Mouse (Mus musculus) adrenal gland (tissue): ENCODE data around the gene Eef1e1.
"Not testable (repeated sequence)": the region's sequence is repeated elsewhere in the genome, so short reads cannot be mapped to it uniquely, and the experiment has no call there.

Source experiments
- intact Hi-C: fragments of 180-260 bp; cut with DNase I; formaldehyde crosslinking; loops from one replicate; pipeline ENCODE4 v1.15.1; 2025
- long read RNA-seq, 2 experiments: library from polyadenylated mRNA; unstranded; transcript quantifications; one replicate each; pipeline ENCODE4 v2.0.0; 2020; ENCODE audit warnings: borderline replicate concordance in 1 of 2; ENCODE audit not compliant: insufficient replicate concordance in 1 of 2

Gene Eef1e1
- long read RNA-seq, experiment 1, transcript Eef1e1-201 (4 exons, 2,553 nt), result major isoform, 42 of 43 reads
- long read RNA-seq, experiment 1, partial matches to known transcripts, result 1 of 43 reads
- long read RNA-seq, experiment 1, other reads (novel, unspliced or antisense), result 0 of 43 reads
- long read RNA-seq, experiment 2, transcript Eef1e1-201 (4 exons, 2,553 nt), result major isoform, 39 of 40 reads
- long read RNA-seq, experiment 2, partial matches to known transcripts, result 0 of 40 reads
- long read RNA-seq, experiment 2, other reads (novel, unspliced or antisense), result 0 of 40 reads

DNA sequence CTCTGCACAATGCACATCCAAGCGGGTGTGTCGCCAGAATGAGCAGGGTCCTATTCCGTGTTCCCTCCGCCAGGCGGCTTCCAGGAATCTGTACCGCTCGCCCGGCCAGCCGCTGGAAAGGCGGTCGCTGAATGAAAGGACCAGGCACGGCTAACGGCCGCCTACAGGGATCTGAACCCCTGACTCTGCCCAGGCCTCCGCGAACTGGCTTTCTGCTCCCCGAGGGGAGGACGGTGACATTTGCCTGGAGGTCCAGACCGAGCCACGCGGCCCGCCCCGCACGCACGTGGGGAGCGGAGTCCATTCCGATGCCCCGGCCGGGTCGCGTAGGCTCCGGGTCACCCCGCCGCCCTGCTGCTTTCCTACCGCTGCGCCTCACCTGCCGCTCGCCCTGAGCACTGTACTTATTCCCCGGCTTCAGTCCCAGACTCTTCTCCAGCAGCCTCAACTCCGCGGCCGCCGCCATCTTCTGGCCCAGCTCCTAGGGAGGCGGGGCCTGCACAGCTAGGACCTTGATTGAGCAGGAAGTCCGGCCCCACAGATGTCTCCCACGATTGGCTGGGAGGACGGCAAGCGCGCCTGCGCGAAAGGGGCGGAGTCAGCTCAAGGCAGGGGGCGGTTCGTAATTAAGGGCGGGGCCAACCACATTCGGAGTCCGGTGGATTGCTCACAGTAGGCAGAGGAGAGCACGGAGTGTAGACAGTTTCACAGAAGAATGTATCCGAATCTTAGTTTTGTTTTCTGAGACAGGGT lies at the start of gene Eef1e1:
Eef1e1 (minus strand) TSS at position 531 of the 753 bp plus-strand sequence.
- intact Hi-C loops, result no loop called here

DNA sequence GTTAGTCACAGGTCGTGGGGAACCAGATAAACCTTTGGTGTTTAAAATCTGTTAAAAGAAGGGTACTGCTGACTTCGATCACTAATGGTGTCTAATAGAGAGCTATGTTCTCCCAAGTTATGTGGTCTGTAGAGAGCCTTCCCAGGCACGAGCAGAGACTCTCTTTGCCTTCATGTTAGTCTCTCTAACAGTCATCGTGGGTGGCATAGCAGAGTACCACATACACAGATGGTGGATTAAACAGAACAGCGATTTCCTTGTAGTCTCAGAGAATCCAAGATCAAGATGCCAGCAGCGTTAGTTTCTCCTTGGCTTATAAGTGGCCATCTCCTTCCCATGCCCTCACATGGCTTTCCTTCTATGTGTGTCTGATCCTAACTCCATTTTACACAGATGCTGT lies 32.0 kb upstream of the Eef1e1 start:
- intact Hi-C loops, result no loop called here

DNA sequence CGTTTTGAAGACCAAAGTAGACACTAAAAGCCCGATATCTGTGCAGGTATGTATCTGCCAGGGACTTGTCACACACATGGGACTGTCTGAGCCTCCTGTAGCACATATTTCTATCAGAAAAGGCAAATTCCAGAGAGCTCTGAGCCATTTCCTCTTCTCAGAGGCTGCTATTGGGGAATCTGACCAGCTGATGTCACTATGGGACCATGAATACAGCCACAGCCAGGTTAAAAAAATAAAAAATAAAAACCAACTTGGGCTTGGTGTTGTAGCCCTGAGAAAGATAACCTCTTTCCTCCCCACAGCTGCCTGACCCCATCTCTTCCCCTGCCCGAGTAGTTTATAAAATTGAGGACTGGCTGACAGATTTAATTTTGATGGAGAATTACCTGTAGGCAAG lies 31.2 kb upstream of the Eef1e1 start:
- intact Hi-C loops, result no loop called here

DNA sequence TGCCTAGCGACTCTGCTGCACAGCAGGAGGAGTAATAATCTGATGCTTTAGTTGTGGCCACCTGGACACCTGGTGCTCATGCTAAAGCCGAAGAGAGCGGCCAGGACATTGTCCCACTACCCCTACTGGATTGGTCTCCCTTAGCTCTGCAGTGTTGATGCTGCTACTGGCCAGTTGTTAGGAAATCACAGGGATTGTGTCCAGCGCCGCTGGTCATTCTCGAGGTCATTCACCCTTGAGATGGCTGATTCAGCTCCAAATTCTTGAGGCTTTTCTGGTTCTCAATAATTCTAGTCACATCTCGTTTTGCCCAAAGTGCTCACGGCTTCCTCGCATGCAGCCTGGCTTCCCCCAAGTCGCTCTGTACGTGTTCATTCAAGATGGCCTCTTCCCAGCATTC lies 29.9 kb upstream of the Eef1e1 start:
- intact Hi-C loops, result loop anchor here (2.0 to 5.0 kb wide), 2 partner anchors 76 to 324 kb away; no protein-coding TSS in a partner anchor

DNA sequence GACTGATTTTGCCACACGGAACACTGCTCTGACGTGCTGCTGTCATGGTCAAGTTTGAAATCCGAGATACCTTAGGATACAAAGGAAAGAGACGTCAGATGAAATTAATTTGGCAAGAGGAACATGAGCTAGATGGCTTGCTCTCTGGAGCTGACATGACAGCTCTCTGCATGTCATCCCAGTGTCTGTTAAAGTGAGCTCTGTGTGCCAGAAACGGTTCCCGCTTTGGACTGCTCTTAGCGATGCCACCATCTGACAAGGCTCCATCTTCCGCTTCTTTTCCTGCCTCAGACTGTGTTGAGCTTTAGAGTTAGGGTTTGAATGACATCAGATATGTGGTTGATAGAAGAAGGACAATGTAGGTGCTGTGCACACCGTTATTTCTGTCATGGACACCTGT lies 13.5 kb upstream of the Eef1e1 start:
- intact Hi-C loops, result no loop called here

DNA sequence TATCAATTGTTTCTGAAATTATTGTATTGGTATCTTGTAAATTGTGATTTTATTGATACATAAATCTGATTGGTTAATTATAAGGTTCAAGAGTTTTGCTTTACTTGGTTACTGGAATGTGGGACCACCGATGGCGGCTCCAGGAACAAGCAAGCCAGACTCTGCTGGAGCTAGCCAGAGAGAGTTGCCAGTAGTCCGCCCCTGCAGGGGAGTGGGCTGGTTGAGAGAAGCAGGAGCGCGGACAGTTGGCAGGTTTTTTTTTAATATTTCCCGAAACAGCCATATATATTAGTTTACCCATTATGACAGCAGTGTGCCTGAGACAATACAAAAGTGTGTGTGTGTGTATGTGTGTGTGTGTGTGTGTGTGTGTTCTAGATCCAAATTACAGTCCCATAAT lies 12.6 kb upstream of the Eef1e1 start:
- intact Hi-C loops, result not testable (repeated sequence)

DNA sequence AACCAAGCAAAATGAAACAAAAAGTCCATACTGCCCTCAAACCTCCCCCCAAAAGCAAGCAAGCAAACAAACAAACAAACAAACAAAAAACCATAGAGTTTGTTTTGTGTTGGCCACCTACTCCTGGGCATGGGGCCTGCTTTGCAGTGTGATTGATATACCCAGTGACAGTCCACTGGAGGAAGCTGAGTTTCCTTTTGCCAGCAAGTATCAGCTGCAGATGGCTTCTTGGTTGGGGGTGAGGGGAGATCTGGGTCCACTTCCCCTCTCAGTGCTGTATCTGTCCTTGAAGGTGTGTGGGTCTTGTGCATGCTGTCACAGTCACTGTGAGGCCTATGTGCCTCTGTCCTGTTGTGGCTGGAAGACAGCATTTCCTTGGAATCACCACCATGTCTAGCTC lies 11.2 kb upstream of the Eef1e1 start:
- intact Hi-C loops, result no loop called here

DNA sequence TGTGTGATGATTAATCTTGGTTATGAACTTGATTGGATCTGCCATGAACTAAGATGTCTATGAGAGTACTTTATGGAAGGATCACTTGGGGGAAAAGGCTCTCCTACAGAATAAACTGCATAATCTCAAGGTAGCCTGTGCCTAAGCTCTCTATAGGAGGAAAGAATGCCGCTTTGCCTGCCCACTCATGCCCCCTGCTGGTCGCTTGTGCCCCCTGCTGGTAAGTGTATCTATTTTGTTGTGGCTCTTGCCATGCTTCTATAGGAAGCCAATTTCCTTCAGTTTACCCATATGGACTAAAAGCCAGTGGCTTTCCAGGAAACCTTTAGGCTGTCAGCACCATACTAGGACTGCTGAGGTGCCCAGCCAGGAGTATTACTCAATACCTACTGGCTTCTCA lies 9.7 kb upstream of the Eef1e1 start:
- intact Hi-C loops, result no loop called here

DNA sequence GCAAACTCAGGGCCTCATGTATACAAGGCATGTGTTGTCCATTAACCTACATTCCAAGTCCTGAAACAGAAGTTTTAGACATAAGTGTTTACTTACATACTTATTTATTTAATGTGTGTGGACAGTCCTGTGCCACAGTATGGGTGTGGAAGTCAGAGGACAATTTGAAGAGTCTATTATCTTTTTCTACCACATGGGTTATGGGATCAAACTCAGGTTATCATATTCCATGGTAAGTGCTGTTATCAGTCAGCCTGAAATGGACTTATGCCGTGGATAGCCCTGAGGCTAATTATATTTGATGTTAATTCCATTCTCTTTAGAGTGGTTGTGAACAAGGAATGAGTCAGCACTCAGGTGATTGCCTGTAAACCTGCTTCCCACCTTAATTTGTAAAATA lies 5.9 kb upstream of the Eef1e1 start:
- intact Hi-C loops, result no loop called here

DNA sequence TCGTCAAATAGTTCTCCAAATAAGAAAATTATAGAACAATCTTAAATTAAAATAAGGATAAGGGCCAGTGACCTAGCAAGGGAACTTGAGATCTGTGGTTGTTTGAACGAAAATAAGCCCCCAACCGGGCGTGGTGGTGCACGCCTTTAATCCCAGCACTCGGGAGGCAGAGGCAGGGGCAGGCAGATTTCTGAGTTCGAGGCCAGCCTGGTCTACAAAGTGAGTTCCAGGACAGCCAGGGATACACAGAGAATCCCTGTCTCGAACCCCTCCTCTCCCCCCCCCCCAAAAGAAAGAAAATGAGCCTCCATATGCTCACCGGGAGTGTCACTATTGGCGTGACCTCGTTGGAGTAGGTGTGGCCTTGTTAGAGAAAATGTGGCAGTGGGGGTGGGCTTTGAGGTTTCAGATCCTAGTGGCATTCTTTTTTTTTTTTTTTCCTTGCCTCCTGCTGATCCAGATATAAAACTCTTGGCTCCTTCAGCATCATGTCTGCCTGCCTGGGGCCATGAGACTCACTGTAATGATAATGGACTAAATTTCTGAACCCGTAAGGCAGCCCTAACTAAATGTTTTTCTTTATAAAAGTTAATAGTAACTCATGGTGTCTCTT lies 772 bp upstream of the Eef1e1 start:
- intact Hi-C loops, result no loop called here

DNA sequence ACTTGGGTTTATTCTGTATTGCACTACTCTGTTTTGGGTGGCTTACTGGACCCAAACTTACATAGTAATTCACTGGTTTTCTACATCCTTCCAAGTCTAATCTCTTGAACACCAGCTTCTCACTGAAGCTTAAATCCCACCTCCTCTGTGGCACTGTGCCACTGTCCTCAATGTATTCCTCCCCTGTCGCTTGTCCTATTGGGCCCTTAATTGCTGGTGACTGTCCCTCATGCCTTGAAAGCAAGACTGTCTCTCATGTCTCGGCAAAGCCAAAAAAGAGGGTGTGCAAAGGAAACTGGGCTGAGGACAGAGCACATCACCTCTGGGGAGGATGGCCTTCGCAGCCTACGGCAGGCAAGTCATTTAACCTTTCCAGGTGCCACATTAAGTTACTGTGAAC lies 993 bp downstream of the Eef1e1 start:
- intact Hi-C loops, result no loop called here

DNA sequence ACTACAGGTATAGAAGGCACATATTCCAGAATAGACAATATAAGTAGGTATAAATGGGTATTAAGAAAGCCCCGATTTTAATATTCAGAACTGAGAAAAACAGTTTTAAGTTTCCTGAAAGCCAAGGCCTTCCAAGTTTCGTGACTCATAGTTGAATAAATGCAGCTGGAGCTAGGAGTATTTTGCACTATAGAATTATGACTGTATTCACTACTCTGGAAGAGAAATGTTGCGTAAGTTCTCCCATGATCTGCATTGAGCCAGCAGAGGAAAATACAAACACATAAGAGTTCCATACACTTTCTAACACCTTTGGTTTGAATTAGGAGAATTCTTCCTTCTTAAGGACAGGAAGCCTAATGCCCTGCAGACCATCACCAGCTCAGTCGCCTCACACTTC lies 8.6 kb downstream of the Eef1e1 start:
- intact Hi-C loops, result no loop called here

DNA sequence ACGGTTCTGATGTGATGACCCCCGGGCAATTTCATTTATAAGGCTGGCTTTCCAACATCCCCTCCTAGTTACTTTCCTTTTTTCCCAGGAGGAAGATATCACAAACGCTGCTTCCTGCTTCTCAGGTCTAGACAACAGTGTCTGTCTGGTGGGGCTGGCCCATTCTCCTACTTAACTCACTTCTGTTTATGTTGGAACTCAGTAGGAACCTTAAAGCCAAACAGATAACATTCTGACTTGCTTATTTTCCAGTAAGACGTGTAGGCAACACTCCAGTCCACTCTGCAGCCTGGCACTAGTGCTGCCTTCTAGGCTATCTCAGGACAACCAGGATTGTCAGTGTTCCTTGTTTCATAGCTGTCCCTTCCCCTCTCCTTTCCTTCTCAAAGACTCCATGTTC lies 9.8 kb downstream of the Eef1e1 start:
- intact Hi-C loops, result no loop called here

DNA sequence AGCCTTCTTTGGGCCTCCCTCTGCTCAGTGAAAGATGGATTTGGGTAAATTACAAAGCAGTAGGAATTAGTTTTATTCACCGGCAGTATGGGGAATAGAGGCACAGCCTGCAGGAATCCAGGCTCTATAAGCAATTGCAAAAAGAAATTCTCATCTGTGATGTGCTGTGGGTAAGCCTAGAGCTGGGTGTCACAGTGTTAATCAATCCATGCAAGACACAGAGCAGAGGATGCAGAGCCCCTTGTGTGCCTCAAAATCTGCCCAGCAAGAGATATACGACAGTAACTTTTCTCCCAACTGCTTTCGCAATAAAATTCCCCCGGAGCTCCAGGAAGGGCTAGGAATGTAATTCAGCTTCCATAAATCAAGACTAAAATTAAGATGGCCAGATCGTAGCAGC lies 17.4 kb downstream of the Eef1e1 start:
- intact Hi-C loops, result no loop called here

DNA sequence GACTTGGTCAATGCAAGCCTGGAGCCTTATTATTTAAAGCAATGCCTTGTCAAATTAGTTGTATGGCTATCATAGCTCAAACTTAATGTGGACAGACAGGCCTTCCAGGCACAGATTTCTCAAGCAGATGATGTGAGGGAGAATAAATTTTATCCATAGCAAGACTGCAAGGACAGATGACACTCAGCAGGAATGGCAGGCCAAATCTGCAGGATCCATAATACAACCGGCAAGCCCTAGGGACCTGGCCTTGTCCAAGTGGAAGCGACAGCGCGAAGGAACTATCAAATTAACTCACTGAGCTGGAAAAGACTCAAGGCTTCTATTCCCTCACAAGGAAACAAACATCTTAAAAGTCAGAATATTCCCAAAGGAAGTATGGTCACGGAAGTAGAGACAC lies 17.9 kb downstream of the Eef1e1 start:
- intact Hi-C loops, result no loop called here

DNA sequence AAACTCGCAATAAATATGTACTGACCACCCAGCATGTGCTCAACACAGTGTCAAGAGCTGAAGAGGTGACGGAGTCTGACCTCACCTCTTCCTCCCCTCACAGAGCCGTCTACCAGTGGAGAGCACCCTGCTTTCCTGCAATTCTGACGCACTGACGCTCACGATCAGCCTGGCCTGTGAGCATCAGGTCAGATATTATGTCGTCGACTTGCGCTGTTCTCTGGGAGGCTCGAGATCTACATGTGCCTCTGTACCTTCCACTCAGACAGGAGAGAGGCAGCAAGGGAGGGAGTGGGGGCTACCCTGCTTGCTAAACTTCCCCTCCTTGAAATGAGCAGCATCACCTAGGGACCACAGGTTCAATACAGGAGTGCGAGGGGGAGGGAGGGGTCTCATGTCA lies 20.2 kb downstream of the Eef1e1 start:
- intact Hi-C loops, result no loop called here

DNA sequence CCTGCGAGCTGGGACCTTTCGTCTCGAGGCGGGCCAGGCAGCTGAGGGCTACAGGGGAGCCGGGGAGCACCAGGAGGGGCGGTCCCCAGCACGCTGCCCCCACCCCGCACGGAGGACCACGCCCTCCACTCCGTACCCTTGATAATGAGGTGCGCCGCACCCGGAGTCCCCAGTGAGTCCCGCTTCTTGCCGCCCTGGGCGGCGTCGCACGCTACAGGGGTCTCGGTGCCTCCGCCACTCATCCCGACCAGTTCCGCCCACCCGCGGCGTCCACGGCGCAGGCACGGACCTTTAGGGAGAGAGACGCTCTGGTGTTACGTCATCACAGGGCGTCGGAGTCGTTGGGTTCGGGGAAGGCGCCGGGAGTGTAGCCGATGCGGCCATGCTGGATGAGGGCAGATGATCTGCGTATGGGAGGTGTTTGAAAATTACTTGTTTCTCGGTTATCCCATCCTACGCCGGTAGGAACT lies 24.0 kb downstream of the Eef1e1 start, which contains the start of gene Bloc1s5:
Bloc1s5 (minus strand) TSS at position 310 of the 470 bp plus-strand sequence.
- intact Hi-C loops, result no loop called here

DNA sequence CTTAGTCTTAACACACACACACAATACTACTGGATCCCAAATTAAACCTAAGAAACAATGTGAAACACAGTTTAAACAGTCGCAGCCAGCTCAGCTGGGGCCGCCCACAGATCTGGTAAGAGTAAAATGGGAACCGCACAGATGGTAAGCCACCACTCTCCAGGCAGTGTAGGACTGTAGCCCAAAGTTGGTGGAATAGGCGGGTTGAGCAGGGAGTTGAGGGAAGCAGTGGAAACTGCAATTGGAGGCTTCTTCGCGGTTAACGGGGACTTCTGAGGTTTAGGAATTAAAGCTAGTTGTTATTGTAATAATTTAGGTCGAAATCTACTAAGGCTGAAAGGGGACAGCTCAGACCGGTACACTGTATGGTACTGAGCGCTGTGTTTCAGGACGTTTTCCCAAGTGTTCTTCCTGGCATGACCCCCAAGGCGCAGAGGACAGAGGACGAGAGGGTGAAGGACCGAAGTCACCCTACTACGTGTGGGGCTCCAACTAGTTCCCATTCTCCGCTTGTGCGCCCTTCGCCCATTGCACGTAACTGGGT lies 24.5 kb downstream of the Eef1e1 start:
- intact Hi-C loops, result no loop called here

DNA sequence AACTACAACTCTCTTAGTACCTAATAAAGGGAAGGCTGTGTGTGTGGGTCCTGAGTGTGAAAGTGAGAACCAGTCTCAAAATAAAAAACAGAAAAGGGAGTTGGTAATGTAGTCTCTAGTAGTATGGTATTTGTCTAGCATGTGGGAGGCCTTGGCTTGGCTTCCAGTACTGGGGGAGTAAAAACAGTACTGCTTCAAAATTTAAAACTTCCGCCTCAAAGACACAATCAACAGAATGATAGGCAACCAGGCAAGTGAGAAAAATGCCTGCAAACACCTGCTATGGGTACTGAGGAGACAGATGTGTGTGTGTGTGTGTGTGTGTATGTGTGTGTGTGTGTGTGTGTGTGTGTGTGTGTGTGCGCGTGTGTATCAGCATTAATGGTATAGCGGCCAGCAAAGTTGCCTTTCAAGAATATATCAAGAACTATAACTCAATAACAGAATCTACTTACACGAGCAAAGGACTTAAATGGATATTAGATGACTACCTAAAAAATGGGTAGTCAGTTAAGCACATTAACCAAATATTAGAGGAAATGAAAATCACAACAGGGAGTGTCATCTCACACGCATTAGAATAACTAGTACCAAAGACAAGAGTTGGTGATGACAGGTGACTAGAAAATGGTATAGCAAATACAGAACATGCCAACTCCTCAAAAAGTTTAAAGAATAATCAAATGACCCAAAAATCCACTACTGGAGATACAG lies 25.4 kb downstream of the Eef1e1 start:
- intact Hi-C loops, result no loop called here

DNA sequence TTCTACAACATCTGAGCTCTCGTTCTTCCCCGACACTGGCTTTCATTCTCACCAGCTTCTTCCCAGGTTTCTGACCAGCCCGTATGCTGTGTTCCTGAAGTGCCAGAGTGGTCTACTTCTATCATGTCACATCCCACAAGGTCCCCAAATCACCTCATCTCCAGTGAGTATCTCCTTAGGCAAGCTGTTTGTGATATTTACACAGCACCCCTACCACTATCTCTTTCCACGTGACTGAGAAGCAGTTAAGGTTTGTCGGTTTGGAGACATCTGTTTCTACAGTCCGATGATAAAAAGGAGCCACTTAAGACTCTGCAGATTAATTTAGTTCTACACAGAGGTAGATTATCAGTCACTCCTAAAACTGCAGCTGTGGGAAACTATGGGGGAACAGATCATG lies 26.3 kb downstream of the Eef1e1 start:
- intact Hi-C loops, result no loop called here

DNA sequence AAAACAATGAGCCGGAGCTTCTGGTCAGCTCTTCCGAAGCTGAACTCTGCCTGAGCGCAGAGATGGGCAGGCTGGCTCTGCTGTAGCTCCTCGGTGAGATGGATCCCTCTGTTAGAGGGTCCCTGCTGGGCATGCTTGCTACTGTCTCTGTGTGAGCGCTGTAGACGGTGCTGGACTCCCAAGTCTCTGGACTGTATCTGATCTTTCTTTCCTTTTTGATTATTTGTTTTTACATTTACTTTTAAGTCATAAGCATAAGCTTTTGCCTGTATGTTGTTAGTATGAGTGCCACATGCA lies 32.7 kb downstream of the Eef1e1 start:
- intact Hi-C loops, result loop anchor here (10.0 kb wide), 1 partner anchor 281 kb away; the partner anchor contains the start of gene Bmp6
